Mouse (Mus musculus): Measurements from ENCODE around the gene Snx5. TPM values are rescaled to one million over a fixed set of nuclear protein-coding genes. Genes with fewer than 3 reads are reported as not detected.

Snx5 gene
- 65.6 and 89.1 TPM in 2 replicates for polyA plus RNA-seq (2012; ENCODE audit: insufficient read depth, insufficient read length, missing spikeins)

GRCm38 (mm10) chr2:144270507-144271420, at the start of gene Snx5, which contains the start of gene Mgme1:
Snx5 (minus strand) TSS chr2:144270906.
Mgme1 (plus strand) TSS chr2:144270663.
- peak within 1 kb of the TSS; percentile 90 for H3K4me3 ChIP-seq (ENCODE audit: insufficient read depth, low read depth, low read length)
- H3K4me1 ChIP-seq (ENCODE audit: control insufficient read depth, insufficient read depth, insufficient read length, low read length) = 0 out of 2 replicates have a peak, but pooled peaks cover 2% of the 10 kb centered on the region
- H3K27ac ChIP-seq (replicated peaks; ENCODE audit: low read depth, low read length) = peak within 1 kb of the TSS; percentile 91

DNA sequence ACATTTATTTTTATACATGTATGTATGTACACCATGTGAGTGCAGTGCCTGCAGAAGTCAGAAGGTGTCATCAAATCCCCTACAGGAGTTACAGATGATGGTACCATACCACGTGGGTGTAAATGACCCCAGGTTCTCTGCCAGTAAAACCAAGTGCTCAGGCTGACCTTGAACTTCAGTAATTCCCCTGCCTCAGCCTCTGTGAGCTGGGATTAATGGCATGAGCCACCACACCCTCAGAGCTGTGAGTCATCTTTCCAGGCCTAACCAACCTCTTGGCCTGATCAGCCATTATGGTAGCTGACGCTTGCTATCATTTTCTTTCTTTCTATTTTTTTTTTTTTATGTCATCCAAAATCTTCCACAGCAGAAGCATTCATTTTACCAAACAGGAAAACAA, 40.7 kb upstream of the Snx5 start:
- Histone ChIP-seq H3K4me3 (ENCODE audit: insufficient read depth, low read depth, low read length) (no peak overlapping the region), H3K4me1 (ENCODE audit: control insufficient read depth, insufficient read depth, insufficient read length, low read length) (no peaks in the 10 kb centered on the region), H3K27ac (replicated peaks; ENCODE audit: low read depth, low read length) (no peak overlapping the region)

DNA sequence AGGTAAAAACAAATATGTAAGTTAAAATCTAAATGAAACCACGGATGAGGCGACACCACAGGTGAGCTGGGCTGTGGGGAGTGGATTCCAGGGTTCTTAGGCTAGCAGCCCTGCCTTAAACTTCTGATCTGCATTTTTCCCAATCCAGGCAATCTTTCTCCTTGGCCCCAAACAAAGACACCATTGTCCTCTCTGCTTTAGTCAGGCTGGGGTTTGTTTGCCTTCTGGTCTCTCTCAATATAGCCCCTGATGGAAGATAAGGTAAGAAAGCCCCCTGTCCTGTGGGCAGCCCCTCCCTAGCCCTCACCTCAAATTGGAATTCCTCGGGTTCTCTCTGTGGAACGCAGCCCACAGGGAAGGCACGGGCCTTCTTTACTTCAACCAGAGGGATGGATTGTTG, 39.6 kb upstream of the Snx5 start:
- no peak overlapping the region for H3K27ac ChIP-seq (replicated peaks; ENCODE audit: low read depth, low read length)
- no peak overlapping the region for H3K4me3 ChIP-seq (ENCODE audit: insufficient read depth, low read depth, low read length)
- H3K4me1 ChIP-seq (ENCODE audit: control insufficient read depth, insufficient read depth, insufficient read length, low read length) = no peaks in the 10 kb centered on the region

GRCm38 (mm10) chr2:144308561-144308960, 37.9 kb upstream of the Snx5 start:
- Histone ChIP-seq H3K4me1 (ENCODE audit: control insufficient read depth, insufficient read depth, insufficient read length, low read length) (no peaks in the 10 kb centered on the region), H3K27ac (replicated peaks; ENCODE audit: low read depth, low read length) (no peak overlapping the region), H3K4me3 (ENCODE audit: insufficient read depth, low read depth, low read length) (no peak overlapping the region)

DNA sequence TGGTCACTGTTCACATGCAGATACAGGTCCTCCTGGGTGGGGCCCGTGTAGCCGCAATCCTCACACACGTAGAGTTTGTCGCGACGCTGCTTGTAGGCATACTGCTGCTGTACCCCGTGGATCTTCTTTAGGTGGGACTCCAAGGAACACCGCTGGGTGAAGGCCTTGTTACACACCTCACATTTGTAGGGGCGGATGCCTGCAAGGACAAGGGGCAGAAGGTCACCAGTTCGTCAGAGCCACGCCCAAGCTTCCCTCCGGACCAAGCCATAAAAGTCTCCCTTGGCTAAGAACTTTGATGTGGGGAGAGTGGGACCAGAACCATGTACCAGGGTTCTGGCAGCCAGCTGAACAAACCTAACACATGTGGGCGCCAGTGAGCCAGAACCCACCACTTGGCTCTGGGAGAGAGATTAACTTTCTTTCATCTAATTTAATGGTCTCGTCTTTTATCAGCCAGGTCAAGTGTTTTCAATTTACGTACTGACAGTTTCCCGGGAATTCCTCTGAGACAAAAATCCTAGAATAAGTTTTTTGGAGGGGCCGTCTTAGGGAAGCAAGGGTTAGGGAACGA, 35.1 kb upstream of the Snx5 start:
- no peak overlapping the region for H3K4me3 ChIP-seq (ENCODE audit: insufficient read depth, low read depth, low read length)
- H3K4me1 ChIP-seq (ENCODE audit: control insufficient read depth, insufficient read depth, insufficient read length, low read length) = no peaks in the 10 kb centered on the region
- H3K27ac ChIP-seq (replicated peaks; ENCODE audit: low read depth, low read length) = no peak overlapping the region

GRCm38 (mm10) chr2:144301101-144301500, 30.4 kb upstream of the Snx5 start:
- Histone ChIP-seq H3K4me3 (ENCODE audit: insufficient read depth, low read depth, low read length) (no peak overlapping the region), H3K27ac (replicated peaks; ENCODE audit: low read depth, low read length) (0 out of 2 replicates have a peak overlapping the region, but pooled peaks have one; percentile 20), H3K4me1 (ENCODE audit: control insufficient read depth, insufficient read depth, insufficient read length, low read length) (peaks cover 2% of the 10 kb centered on the region; the same call in 1 of the 2 replicates)

GRCm38 (mm10) chr2:144299749-144300669, 29.3 kb upstream of the Snx5 start:
- peaks cover 2% of the 10 kb centered on the region; the same call in 1 of the 2 replicates for H3K4me1 ChIP-seq (ENCODE audit: control insufficient read depth, insufficient read depth, insufficient read length, low read length)
- H3K27ac ChIP-seq (replicated peaks; ENCODE audit: low read depth, low read length) = no peak overlapping the region
- H3K4me3 ChIP-seq (ENCODE audit: insufficient read depth, low read depth, low read length) = no peak overlapping the region

- H3K4me1 ChIP-seq (ENCODE audit: control insufficient read depth, insufficient read depth, insufficient read length, low read length) = peaks cover 2% of the 10 kb centered on the region; the same call in 1 of the 2 replicates
- no peak overlapping the region for H3K27ac ChIP-seq (replicated peaks; ENCODE audit: low read depth, low read length)
- H3K4me3 ChIP-seq (ENCODE audit: insufficient read depth, low read depth, low read length) = no peak overlapping the region
These were observed 24.5 kb upstream of the Snx5 start for GRCm38 (mm10) chr2:144295145-144295735.

DNA sequence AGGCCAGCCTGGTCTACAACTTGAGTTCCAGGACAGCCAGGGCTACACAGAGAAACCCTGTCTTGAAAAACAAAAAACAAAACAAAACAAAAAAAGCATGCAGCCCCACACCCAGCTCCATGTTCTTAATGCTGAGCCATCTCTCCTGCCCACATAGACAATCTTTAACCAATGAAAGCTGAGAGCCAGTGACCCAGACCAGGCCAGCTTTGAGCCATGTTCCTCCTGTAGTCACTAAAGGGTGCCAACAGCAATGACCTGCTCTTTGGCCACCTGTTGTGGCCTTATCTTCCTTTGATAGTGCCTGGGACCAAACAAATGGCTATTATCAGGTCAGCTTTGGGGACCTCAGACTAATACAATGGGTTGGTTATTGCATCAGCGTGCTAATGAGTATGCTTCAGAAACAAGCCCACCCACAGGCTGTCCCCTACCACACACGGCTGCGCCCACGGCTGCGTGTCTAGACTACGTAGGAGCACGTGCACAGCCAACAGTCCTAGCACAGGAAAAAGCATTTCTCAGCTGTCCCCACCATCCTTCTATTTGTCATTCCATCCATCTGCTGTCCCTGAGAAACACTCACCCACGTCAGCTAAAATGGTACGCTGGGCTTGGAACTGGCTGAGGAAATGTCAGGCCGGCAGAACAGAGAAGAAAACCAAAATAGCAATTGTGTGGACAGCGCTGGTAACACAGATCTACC, 21.0 kb upstream of the Snx5 start:
- no peak overlapping the region for H3K27ac ChIP-seq (replicated peaks; ENCODE audit: low read depth, low read length)
- no peak overlapping the region for H3K4me3 ChIP-seq (ENCODE audit: insufficient read depth, low read depth, low read length)
- H3K4me1 ChIP-seq (ENCODE audit: control insufficient read depth, insufficient read depth, insufficient read length, low read length) = no peaks in the 10 kb centered on the region

DNA sequence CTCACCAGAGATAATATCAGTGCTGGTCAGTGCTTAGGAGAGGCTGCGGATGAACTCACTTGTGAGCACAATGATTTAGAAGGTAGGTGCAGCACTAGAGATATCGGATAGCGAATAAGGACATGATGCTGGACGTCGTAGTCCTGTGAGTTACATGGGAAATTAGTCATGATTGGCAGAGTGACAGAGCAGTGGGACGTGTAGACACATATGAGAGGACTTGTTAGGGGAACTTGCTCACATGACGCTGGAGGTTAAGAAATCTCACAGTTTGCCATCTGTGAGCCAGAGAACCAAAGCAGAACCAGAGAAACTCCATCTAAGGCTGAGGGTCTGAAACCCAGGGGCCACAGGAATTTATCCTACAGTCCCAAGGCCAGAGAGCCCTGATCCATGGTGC, 19.6 kb upstream of the Snx5 start:
- Histone ChIP-seq H3K4me1 (ENCODE audit: control insufficient read depth, insufficient read depth, insufficient read length, low read length) (no peaks in the 10 kb centered on the region), H3K27ac (replicated peaks; ENCODE audit: low read depth, low read length) (no peak overlapping the region), H3K4me3 (ENCODE audit: insufficient read depth, low read depth, low read length) (no peak overlapping the region)

GRCm38 (mm10) chr2:144281417-144281816, 10.7 kb upstream of the Snx5 start:
- no peak overlapping the region for H3K27ac ChIP-seq (replicated peaks; ENCODE audit: low read depth, low read length)
- no peaks in the 10 kb centered on the region for H3K4me1 ChIP-seq (ENCODE audit: control insufficient read depth, insufficient read depth, insufficient read length, low read length)
- H3K4me3 ChIP-seq (ENCODE audit: insufficient read depth, low read depth, low read length) = no peak overlapping the region

DNA sequence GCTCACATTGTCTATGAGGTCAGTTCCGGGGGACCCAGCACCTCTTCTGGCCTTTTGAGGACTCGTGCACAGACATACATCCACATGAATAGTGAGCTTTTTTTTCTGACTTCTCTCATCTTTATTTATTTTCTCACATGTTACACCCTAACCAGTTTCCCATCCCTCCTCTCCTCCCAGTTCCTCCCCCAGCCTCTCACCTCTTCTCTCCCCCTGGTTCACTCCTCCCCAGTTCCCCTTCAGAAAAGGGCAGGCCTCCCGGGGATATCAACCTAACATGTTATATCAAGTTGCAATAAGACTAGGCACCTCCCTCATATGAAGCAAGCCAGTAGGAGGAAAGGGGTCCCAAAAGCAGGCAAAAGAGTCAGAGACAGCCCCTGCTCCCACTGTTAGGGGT, 9.9 kb upstream of the Snx5 start:
- Histone ChIP-seq H3K4me1 (ENCODE audit: control insufficient read depth, insufficient read depth, insufficient read length, low read length) (no peaks in the 10 kb centered on the region), H3K4me3 (ENCODE audit: insufficient read depth, low read depth, low read length) (no peak overlapping the region), H3K27ac (replicated peaks; ENCODE audit: low read depth, low read length) (no peak overlapping the region)

DNA sequence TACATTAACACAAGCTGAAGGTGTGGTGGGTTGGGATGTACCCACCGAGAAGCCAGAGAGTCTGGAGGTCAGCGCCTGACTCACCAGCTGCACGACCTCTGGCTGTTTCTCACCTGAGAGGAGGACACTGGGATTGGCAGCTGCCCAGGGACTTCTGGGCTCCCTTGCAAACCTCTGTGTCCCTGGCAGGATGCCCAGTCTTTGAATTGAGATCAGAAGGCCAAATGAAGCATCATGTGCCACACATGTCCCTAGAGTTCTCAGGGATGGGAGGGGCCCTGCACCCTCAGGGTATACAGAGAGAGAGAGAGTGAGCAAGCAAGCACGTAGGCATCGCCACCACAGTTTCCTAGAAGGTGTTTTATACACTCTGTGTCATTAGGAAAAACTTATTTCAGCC, 9.0 kb upstream of the Snx5 start:
- Histone ChIP-seq H3K27ac (replicated peaks; ENCODE audit: low read depth, low read length) (no peak overlapping the region), H3K4me3 (ENCODE audit: insufficient read depth, low read depth, low read length) (no peak overlapping the region), H3K4me1 (ENCODE audit: control insufficient read depth, insufficient read depth, insufficient read length, low read length) (no peaks in the 10 kb centered on the region)

- Histone ChIP-seq H3K4me1 (ENCODE audit: control insufficient read depth, insufficient read depth, insufficient read length, low read length) (no peaks in the 10 kb centered on the region), H3K27ac (replicated peaks; ENCODE audit: low read depth, low read length) (no peak overlapping the region)
These were observed 6.2 kb upstream of the Snx5 start for GRCm38 (mm10) chr2:144276885-144277284.

More at GRCm38 (mm10) chr2:144276885-144277284, 6.2 kb upstream of the Snx5 start:
- no peak overlapping the region for H3K4me3 ChIP-seq (ENCODE audit: insufficient read depth, low read depth, low read length)
